Mouse (Mus musculus) frontal cortex, postnatal 10 days (tissue): Measurements from ENCODE around the gene AU040320.
A peak's percentile ranks its signal among the peaks of the same experiment; 100 is the strongest.

Experiments
- DNase-seq, 2 experiments: peaks; one replicate each; pipeline ENCODE4 v3.0.0; 2022; ENCODE audit warnings: low spot score in 2 of 2, mixed read lengths in 1 of 2

AU040320 gene

GRCm38 (mm10) chr4:126753268-126754230 is at the start of gene AU040320, which contains the start of gene Ncdn:
Gene AU040320, plus strand, starts transcription at chr4:126753544.
Gene Ncdn, minus strand, starts transcription at chr4:126753438.
- peak; percentile 97 for DNase-seq

GRCm38 (mm10) chr4:126706630-126707438 is 46.5 kb upstream of the AU040320 start:
- DNase-seq, result no peak

GRCm38 (mm10) chr4:126707439-126707826 is 45.9 kb upstream of the AU040320 start:
- no peak for DNase-seq

GRCm38 (mm10) chr4:126732111-126732510 is 21.2 kb upstream of the AU040320 start:
- no peak for DNase-seq

- DNase-seq, result no peak
These were observed 20.6 kb upstream of the AU040320 start for GRCm38 (mm10) chr4:126732531-126733380.

- no peak for DNase-seq
These were observed 19.2 kb upstream of the AU040320 start for GRCm38 (mm10) chr4:126734001-126734603.

- no peak for DNase-seq
These were observed 18.5 kb upstream of the AU040320 start for GRCm38 (mm10) chr4:126734700-126735381.

GRCm38 (mm10) chr4:126735382-126736000 is 17.9 kb upstream of the AU040320 start:
- no peak for DNase-seq

GRCm38 (mm10) chr4:126736001-126736414 is 17.3 kb upstream of the AU040320 start, which contains the start of gene Tfap2e:
Gene Tfap2e, minus strand, starts transcription at chr4:126736240.
- peak in 1 of 2 experiments; percentile 11 for DNase-seq

- no peak for DNase-seq
These were observed 13.2 kb upstream of the AU040320 start for GRCm38 (mm10) chr4:126739966-126740676.

GRCm38 (mm10) chr4:126741448-126741847 is 11.9 kb upstream of the AU040320 start:
- DNase-seq, result peak; percentile 67 to 83

- DNase-seq, result no peak
These were observed 10.4 kb upstream of the AU040320 start for GRCm38 (mm10) chr4:126742976-126743375.

GRCm38 (mm10) chr4:126743713-126744112 is 9.6 kb upstream of the AU040320 start:
- peak in 1 of 2 experiments; percentile 18 for DNase-seq

- peak in 1 of 2 experiments; percentile 34 for DNase-seq
These were observed 8.5 kb upstream of the AU040320 start for GRCm38 (mm10) chr4:126744831-126745230.

GRCm38 (mm10) chr4:126745506-126746193 is 7.7 kb upstream of the AU040320 start:
- DNase-seq, result peak; percentile 18 to 51

- DNase-seq, result no peak
These were observed 7.0 kb upstream of the AU040320 start for GRCm38 (mm10) chr4:126746194-126746840.

- no peak for DNase-seq
These were observed 5.0 kb upstream of the AU040320 start for GRCm38 (mm10) chr4:126748381-126748780.

- DNase-seq, result peak; percentile 29 to 38
These were observed 3.8 kb upstream of the AU040320 start for GRCm38 (mm10) chr4:126749553-126749952.
